Mouse (Mus musculus): ENCODE results near the gene Dag1. TPM values are rescaled to one million over a fixed set of nuclear protein-coding genes. Genes with fewer than 3 reads are reported as not detected.

Dag1 gene
- total RNA-seq, 1 experiment, result 134 TPM

DNA sequence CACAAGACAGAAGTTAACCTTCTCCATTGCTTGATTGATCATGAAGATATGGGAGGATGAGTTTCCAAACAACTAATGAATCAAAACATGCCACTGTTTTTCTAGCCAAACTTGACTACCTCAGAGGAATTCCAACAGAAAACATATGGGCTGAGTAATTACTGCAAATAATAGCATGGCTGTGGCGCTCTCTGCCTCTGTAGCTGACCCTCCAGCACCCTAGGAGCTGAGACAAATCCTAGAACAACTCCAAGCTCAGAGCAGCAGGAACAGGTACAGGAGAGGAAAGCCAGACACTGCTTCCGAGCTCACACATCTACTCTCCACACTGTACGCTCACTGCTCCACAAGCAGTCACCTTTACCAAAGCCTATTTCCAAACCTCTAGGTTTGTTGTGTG, 24.9 kb downstream of the Dag1 start:
- H3K4me1 ChIP-seq (ENCODE audit: control insufficient read depth in 2 of 2, insufficient read depth in 2 of 2, low read length in 2 of 2, poor library complexity in 1 of 2), result no peaks in the 10 kb centered on the region
- H3K4me3 ChIP-seq (ENCODE audit: insufficient read depth in 1 of 2, low read depth in 1 of 2, low read length in 2 of 2, poor library complexity in 1 of 2, severe bottlenecking in 1 of 2), result no peak overlapping the region
- peaks cover 7% of the 10 kb centered on the region for H3K36me3 ChIP-seq (ENCODE audit: control insufficient read depth, insufficient read depth, low read length, poor library complexity, severe bottlenecking)
- no peaks in the 10 kb centered on the region for H3K9me3 ChIP-seq (ENCODE audit: control insufficient read depth, insufficient read depth, low read depth, low read length)
- DNase-seq (ENCODE audit: low read depth, low spot score), result no peak
- in situ Hi-C loops (cut with MboI; ENCODE audit: low sequenced_read_pairs in 2 of 2, unreplicated experiment in 2 of 2), result no loop called here
- no peak overlapping the region for H3K9ac ChIP-seq (ENCODE audit: insufficient read depth, low read depth, low read length, poor library complexity, severe bottlenecking)
- H3K27ac ChIP-seq (ENCODE audit: insufficient read depth, low read depth, low read length, poor library complexity, severe bottlenecking), result no peak overlapping the region
- TF ChIP-seq ZC3H11A (IDR thresholded peaks at IDR 0.05; ENCODE audit: borderline replicate concordance, low read depth, low read length), result no peak

DNA sequence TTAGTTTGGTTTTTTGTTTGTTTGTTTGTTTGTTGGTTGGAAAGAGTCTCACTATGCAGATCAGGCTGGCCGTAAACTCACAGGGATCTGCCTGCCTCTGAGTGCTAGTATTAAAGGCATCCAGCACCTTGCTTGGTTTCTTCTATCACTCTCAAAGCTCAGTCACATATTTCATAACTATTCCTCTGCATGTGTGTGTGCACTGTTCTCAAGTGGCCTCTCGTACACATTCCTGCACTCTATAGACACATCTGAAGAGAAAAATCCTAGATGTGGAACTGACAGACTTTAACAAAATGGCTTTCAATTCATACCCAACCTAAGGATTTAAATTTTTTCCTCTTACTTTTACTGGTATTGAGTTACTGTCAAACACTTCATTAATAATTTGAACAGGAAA, 25.4 kb downstream of the Dag1 start:
- no peak for DNase-seq (ENCODE audit: low read depth, low spot score)
- no peak overlapping the region for H3K27ac ChIP-seq (ENCODE audit: insufficient read depth, low read depth, low read length, poor library complexity, severe bottlenecking)
- TF ChIP-seq HCFC1 (IDR thresholded peaks at IDR 0.05; ENCODE audit: borderline replicate concordance, insufficient read depth, low read length) (no peak), MAFK (IDR thresholded peaks at IDR 0.05; ENCODE audit: insufficient read depth, low read depth, low read length) (no peak), ZNF384 (IDR thresholded peaks at IDR 0.05; ENCODE audit: low read depth, low read length) (no peak), CHD2 (IDR thresholded peaks at IDR 0.05; ENCODE audit: low read depth, low read length) (no peak), ZC3H11A (IDR thresholded peaks at IDR 0.05; ENCODE audit: borderline replicate concordance, low read depth, low read length) (no peak)

DNA sequence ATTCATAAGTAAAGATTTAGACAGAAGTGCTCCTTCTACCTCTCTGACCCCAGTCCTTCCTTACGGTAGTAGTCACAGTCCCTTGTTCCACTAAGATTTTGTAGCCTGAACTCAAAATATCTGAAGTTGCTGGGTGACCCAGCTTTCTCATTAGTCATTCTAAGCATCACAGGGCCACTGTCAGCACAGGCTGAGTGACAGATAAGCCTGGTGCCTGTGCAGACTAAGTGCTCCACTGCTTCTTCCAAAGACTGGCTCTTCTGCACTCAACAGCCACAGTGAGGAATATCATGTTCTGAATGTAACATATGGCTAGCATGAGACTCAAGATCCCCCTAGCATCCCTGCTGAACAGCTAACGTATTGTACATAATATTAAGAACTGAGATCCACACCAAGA, 29.1 kb downstream of the Dag1 start:
- no peak overlapping the region for H3K27ac ChIP-seq (ENCODE audit: insufficient read depth, low read depth, low read length, poor library complexity, severe bottlenecking)
- DNase-seq (ENCODE audit: low read depth, low spot score), result no peak
- H3K4me1 ChIP-seq (ENCODE audit: control insufficient read depth in 2 of 2, insufficient read depth in 2 of 2, low read length in 2 of 2, poor library complexity in 1 of 2), result no peaks in the 10 kb centered on the region
- no peaks in the 10 kb centered on the region for H3K9me3 ChIP-seq (ENCODE audit: control insufficient read depth, insufficient read depth, low read depth, low read length)
- peaks cover 10% of the 10 kb centered on the region for H3K36me3 ChIP-seq (ENCODE audit: control insufficient read depth, insufficient read depth, low read length, poor library complexity, severe bottlenecking)
- H3K9ac ChIP-seq (ENCODE audit: insufficient read depth, low read depth, low read length, poor library complexity, severe bottlenecking), result no peak overlapping the region
- in situ Hi-C loops (cut with MboI; ENCODE audit: low sequenced_read_pairs in 2 of 2, unreplicated experiment in 2 of 2), result no loop called here
- H3K4me3 ChIP-seq (ENCODE audit: insufficient read depth in 1 of 2, low read depth in 1 of 2, low read length in 2 of 2, poor library complexity in 1 of 2, severe bottlenecking in 1 of 2), result no peak overlapping the region
- no peak for TF ChIP-seq CHD2 (IDR thresholded peaks at IDR 0.05; ENCODE audit: low read depth, low read length)
- TF ChIP-seq MAFK (IDR thresholded peaks at IDR 0.05; ENCODE audit: insufficient read depth, low read depth, low read length), result no peak
- no peak for TF ChIP-seq HCFC1 (IDR thresholded peaks at IDR 0.05; ENCODE audit: borderline replicate concordance, insufficient read depth, low read length)
- no peak for TF ChIP-seq ZC3H11A (IDR thresholded peaks at IDR 0.05; ENCODE audit: borderline replicate concordance, low read depth, low read length)
- TF ChIP-seq ZNF384 (IDR thresholded peaks at IDR 0.05; ENCODE audit: low read depth, low read length), result no peak

More for the DNA sequence above, 25.4 kb downstream of the Dag1 start:
- Histone ChIP-seq H3K36me3 (ENCODE audit: control insufficient read depth, insufficient read depth, low read length, poor library complexity, severe bottlenecking) (peaks cover 7% of the 10 kb centered on the region), H3K4me3 (ENCODE audit: insufficient read depth in 1 of 2, low read depth in 1 of 2, low read length in 2 of 2, poor library complexity in 1 of 2, severe bottlenecking in 1 of 2) (no peak overlapping the region), H3K4me1 (ENCODE audit: control insufficient read depth in 2 of 2, insufficient read depth in 2 of 2, low read length in 2 of 2, poor library complexity in 1 of 2) (no peaks in the 10 kb centered on the region), H3K9me3 (ENCODE audit: control insufficient read depth, insufficient read depth, low read depth, low read length) (no peaks in the 10 kb centered on the region), H3K9ac (ENCODE audit: insufficient read depth, low read depth, low read length, poor library complexity, severe bottlenecking) (no peak overlapping the region)
- in situ Hi-C loops (cut with MboI; ENCODE audit: low sequenced_read_pairs in 2 of 2, unreplicated experiment in 2 of 2), result no loop called here

DNA sequence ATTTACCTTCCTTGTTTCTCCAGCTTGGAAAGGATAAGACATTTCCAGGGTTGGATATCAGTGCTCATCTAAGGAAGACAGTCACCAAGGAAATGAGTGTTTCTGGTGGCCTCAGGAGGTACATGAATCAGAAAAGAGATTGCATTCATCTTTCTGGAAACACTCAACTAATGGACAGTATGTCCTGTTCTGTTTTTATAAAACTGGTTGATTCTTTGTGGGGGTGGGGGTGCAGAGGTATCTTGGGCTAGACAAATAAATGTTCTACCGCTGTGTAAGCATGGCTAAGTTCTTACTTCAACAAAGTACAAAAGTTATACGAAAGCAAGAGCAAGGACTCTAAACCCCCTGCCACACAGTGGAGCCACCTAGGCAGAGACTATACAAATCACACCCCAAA, 30.9 kb downstream of the Dag1 start:
- TF ChIP-seq ZC3H11A (IDR thresholded peaks at IDR 0.05; ENCODE audit: borderline replicate concordance, low read depth, low read length) (no peak), ZNF384 (IDR thresholded peaks at IDR 0.05; ENCODE audit: low read depth, low read length) (no peak), HCFC1 (IDR thresholded peaks at IDR 0.05; ENCODE audit: borderline replicate concordance, insufficient read depth, low read length) (no peak), MAFK (IDR thresholded peaks at IDR 0.05; ENCODE audit: insufficient read depth, low read depth, low read length) (no peak), CHD2 (IDR thresholded peaks at IDR 0.05; ENCODE audit: low read depth, low read length) (no peak)
- H3K36me3 ChIP-seq (ENCODE audit: control insufficient read depth, insufficient read depth, low read length, poor library complexity, severe bottlenecking), result peaks cover 10% of the 10 kb centered on the region
- no peak for DNase-seq (ENCODE audit: low read depth, low spot score)

More for the DNA sequence above, 30.9 kb downstream of the Dag1 start:
- H3K9ac ChIP-seq (ENCODE audit: insufficient read depth, low read depth, low read length, poor library complexity, severe bottlenecking), result no peak overlapping the region
- no peak overlapping the region for H3K27ac ChIP-seq (ENCODE audit: insufficient read depth, low read depth, low read length, poor library complexity, severe bottlenecking)
- H3K4me1 ChIP-seq (ENCODE audit: control insufficient read depth in 2 of 2, insufficient read depth in 2 of 2, low read length in 2 of 2, poor library complexity in 1 of 2), result peaks cover 0 to 3% of the 10 kb centered on the region in 2 experiments; a peak in 2 of 4 replicates
- H3K4me3 ChIP-seq (ENCODE audit: insufficient read depth in 1 of 2, low read depth in 1 of 2, low read length in 2 of 2, poor library complexity in 1 of 2, severe bottlenecking in 1 of 2), result no peak overlapping the region
- H3K9me3 ChIP-seq (ENCODE audit: control insufficient read depth, insufficient read depth, low read depth, low read length), result no peaks in the 10 kb centered on the region
- in situ Hi-C loops (cut with MboI; ENCODE audit: low sequenced_read_pairs in 2 of 2, unreplicated experiment in 2 of 2), result no loop called here

All from ES-E14 (cell line).